ENCODE assay signal across 8 mouse cellular contexts in the genomic region with DNA sequence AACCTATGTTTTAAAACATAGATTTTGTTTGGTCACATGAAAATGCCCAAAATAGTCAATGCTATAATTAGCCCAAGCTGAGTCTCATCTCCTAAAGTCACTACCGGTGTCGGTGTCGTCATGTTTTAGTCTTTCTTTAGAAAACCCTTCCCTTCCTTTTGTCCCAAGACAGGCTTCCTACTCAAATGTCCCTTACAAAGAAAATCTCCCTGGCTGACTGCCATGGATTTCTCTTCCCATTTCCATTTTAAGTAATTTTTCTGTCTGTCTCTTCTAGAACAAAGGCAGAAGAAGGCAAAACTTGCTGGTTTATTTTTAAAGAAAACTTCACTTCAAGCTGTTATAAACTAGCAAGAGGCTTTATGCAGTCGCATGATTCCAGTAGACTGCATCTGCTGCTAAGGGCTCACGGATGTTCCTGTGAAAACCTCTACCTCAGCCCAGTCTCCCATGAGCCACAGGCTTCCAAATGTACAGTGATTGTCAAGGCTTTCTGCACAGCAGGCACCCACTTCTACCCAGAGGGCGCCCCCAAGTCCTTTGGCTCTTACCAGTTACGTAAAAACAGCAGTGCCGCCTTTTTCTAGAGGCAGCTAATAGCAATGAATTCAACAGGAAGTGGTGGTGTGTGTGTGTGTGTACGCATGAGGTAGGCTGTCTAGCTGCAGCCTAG. TPM values are rescaled to one million over a fixed set of nuclear protein-coding genes. Genes with fewer than 3 reads are reported as not detected.
A peak's percentile ranks its signal among the peaks of the same experiment; 100 is the strongest.
DNase-seq lines count a peak whose midpoint lies in the region; ATAC-seq and TF ChIP-seq lines count a peak whose summit lies in the region.

No protein-coding gene starts in this region.

- 0 out of 2 replicates have a peak, but pooled peaks cover 7% of the 10 kb centered on the region for H3K36me3 ChIP-seq in forebrain, embryonic 13.5 days (ENCODE audit: poor library complexity, severe bottlenecking)
- H3K36me3 ChIP-seq in forebrain, embryonic 10.5 days (replicated peaks), result peaks cover 27% of the 10 kb centered on the region
- no peaks in the 10 kb centered on the region for H3K36me3 ChIP-seq in midbrain, postnatal 0 days (ENCODE audit: insufficient read depth, low read length)

- H3K9me3 ChIP-seq in forebrain, embryonic 13.5 days (replicated peaks), result no peaks in the 10 kb centered on the region
- H3K9me3 ChIP-seq in forebrain, embryonic 10.5 days, result no peaks in the 10 kb centered on the region
- no peaks in the 10 kb centered on the region for H3K9me3 ChIP-seq in midbrain, postnatal 0 days (ENCODE audit: low read length)

- no peak for DNase-seq in forebrain, embryonic 10.5 days (ENCODE audit: extremely low spot score, low spot score)
- DNase-seq in CD4-positive helper T cell, adult 2 months (ENCODE audit: low read depth, low spot score), result peak; percentile 81
- peak; percentile 70 to 71 for DNase-seq in heart, adult 18-20 months
- DNase-seq in kidney, postnatal 14 days, result peak; percentile 64
- no peak for DNase-seq in midbrain, postnatal 0 days (ENCODE audit: low spot score)
- peak; percentile 66 to 76 for DNase-seq in thymus, postnatal 36 days
- no peak for DNase-seq in cerebellum, postnatal 4 days (ENCODE audit: low spot score in 2 of 2)

- no peak overlapping the region for H3K9ac ChIP-seq in forebrain, embryonic 13.5 days
- no peak overlapping the region for H3K9ac ChIP-seq in midbrain, postnatal 0 days (replicated peaks; ENCODE audit: low read length, poor library complexity, severe bottlenecking)

- H3K4me2 ChIP-seq in forebrain, embryonic 13.5 days, result 0 out of 2 replicates have a peak overlapping the region, but pooled peaks have one; percentile 8
- peak overlapping the region; percentile 16; the same call in 1 of the 2 replicates for H3K4me2 ChIP-seq in midbrain, postnatal 0 days (ENCODE audit: low read depth, low read length, poor library complexity, severe bottlenecking)

- H3K4me1 ChIP-seq in forebrain, embryonic 13.5 days, result peaks cover 38% of the 10 kb centered on the region
- H3K4me1 ChIP-seq in forebrain, embryonic 10.5 days, result peaks cover 29% of the 10 kb centered on the region
- H3K4me1 ChIP-seq in midbrain, postnatal 0 days (ENCODE audit: insufficient read depth, low read length), result peaks cover 2% of the 10 kb centered on the region; the same call in 1 of the 2 replicates

- peak overlapping the region; percentile 62 for H3K27ac ChIP-seq in forebrain, embryonic 13.5 days
- no peak overlapping the region for H3K27ac ChIP-seq in forebrain, embryonic 10.5 days
- H3K27ac ChIP-seq in midbrain, postnatal 0 days (ENCODE audit: low read depth, low read length), result peak overlapping the region; percentile 4; the same call in 1 of the 2 replicates

- H3K4me3 ChIP-seq in forebrain, embryonic 13.5 days, result no peak overlapping the region
- H3K4me3 ChIP-seq in forebrain, embryonic 10.5 days, result no peak overlapping the region
- no peak overlapping the region for H3K4me3 ChIP-seq in midbrain, postnatal 0 days (ENCODE audit: low read depth, low read length)

- TF ChIP-seq CTCF in midbrain, postnatal 0 days (IDR thresholded peaks at IDR 0.05), result no peak

- H3K27me3 ChIP-seq in forebrain, embryonic 13.5 days, result no peaks in the 10 kb centered on the region
- H3K27me3 ChIP-seq in forebrain, embryonic 10.5 days (ENCODE audit: poor library complexity, severe bottlenecking), result no peaks in the 10 kb centered on the region
- H3K27me3 ChIP-seq in midbrain, postnatal 0 days (ENCODE audit: insufficient read depth, low read length), result no peaks in the 10 kb centered on the region

- no peak for ATAC-seq in forebrain, embryonic 13.5 days
- ATAC-seq in midbrain, postnatal 0 days (ENCODE audit: low FRiP score), result no peak

- 70% methylated on average over 9 of the region's 9 CpGs for WGBS in forebrain, embryonic 13.5 days
- 91% methylated on average over 9 of the region's 9 CpGs for WGBS in forebrain, embryonic 10.5 days
- 58% methylated on average over 9 of the region's 9 CpGs for WGBS in midbrain, postnatal 0 days

RNA-seq across cellular contexts. Expression of gene Naif1, which starts 2.9 kb away (rescaled TPM):
- 5.4 and 5.6 TPM in 2 replicates for polyA plus RNA-seq in forebrain, embryonic 13.5 days (2015; fragmentation: Nextera tagmentation; extraction: Ambion mirVana)
- 6.6 and 6.7 TPM in 2 replicates for polyA plus RNA-seq in forebrain, embryonic 10.5 days (2016; fragmentation: Nextera tagmentation; extraction: Ambion mirVana)
- 1 to 10 TPM; 3.0 to 3.1 TPM for total RNA-seq in heart, adult 18-20 months (2021)
- 2.4 and 3.2 TPM in 2 replicates for total RNA-seq in midbrain, postnatal 0 days (2014; rRNA removed)
- polyA plus RNA-seq in midbrain, postnatal 0 days (2015; fragmentation: Nextera tagmentation; extraction: Ambion mirVana), result 3.0 and 3.2 TPM in 2 replicates

RNA-seq across cellular contexts. Expression of gene Slc25a25, which starts 3.8 kb away (rescaled TPM):
- 37.4 and 42.4 TPM in 2 replicates for polyA plus RNA-seq in forebrain, embryonic 13.5 days (2015; fragmentation: Nextera tagmentation; extraction: Ambion mirVana)
- polyA plus RNA-seq in forebrain, embryonic 10.5 days (2016; fragmentation: Nextera tagmentation; extraction: Ambion mirVana), result 25.0 and 26.3 TPM in 2 replicates
- 10 to 100 TPM in 1 of 2 experiments, 1 to 10 TPM in 1; 8.4 to 11.5 TPM for total RNA-seq in heart, adult 18-20 months (2021)
- total RNA-seq in midbrain, postnatal 0 days (2014; rRNA removed), result 60.6 and 69.2 TPM in 2 replicates
- polyA plus RNA-seq in midbrain, postnatal 0 days (2015; fragmentation: Nextera tagmentation; extraction: Ambion mirVana), result 52.0 and 53.4 TPM in 2 replicates

RNA-seq across cellular contexts. Expression of gene Ptges2, which starts 51.7 kb away (rescaled TPM):
- 28.5 and 30.1 TPM in 2 replicates for polyA plus RNA-seq in forebrain, embryonic 13.5 days (2015; fragmentation: Nextera tagmentation; extraction: Ambion mirVana)
- 23.8 and 26.4 TPM in 2 replicates for polyA plus RNA-seq in forebrain, embryonic 10.5 days (2016; fragmentation: Nextera tagmentation; extraction: Ambion mirVana)
- 10 to 100 TPM; 60.2 to 68.5 TPM for total RNA-seq in heart, adult 18-20 months (2021)
- total RNA-seq in midbrain, postnatal 0 days (2014; rRNA removed), result 33.3 and 41.1 TPM in 2 replicates
- polyA plus RNA-seq in midbrain, postnatal 0 days (2015; fragmentation: Nextera tagmentation; extraction: Ambion mirVana), result 56.2 and 62.3 TPM in 2 replicates

RNA-seq across cellular contexts. Expression of gene Lcn2, which starts 59.3 kb away (rescaled TPM):
- polyA plus RNA-seq in forebrain, embryonic 13.5 days (2015; fragmentation: Nextera tagmentation; extraction: Ambion mirVana), result 0.20 TPM in 1 of 2 replicates, not detected in the other
- not detected in 2 replicates for polyA plus RNA-seq in forebrain, embryonic 10.5 days (2016; fragmentation: Nextera tagmentation; extraction: Ambion mirVana)
- 1 to 10 TPM; 4.8 to 5.6 TPM for total RNA-seq in heart, adult 18-20 months (2021)
- 0.57 TPM in 1 of 2 replicates, not detected in the other for total RNA-seq in midbrain, postnatal 0 days (2014; rRNA removed)
- polyA plus RNA-seq in midbrain, postnatal 0 days (2015; fragmentation: Nextera tagmentation; extraction: Ambion mirVana), result 0.35 and 0.44 TPM in 2 replicates

Comparison
In these comparisons a context has a peak if more than half of its experiments do, and no peak if none do; other contexts are left out.
1. DNase-seq: peak in CD4-positive helper T cell, adult 2 months (single experiment), heart, adult 18-20 months (2 of 2), kidney, postnatal 14 days (single experiment) and thymus, postnatal 36 days (2 of 2); none in forebrain, embryonic 10.5 days (single experiment), midbrain, postnatal 0 days (single experiment) and cerebellum, postnatal 4 days (0 of 2).